Mouse (Mus musculus) forelimb bud, embryonic 11.5 days (tissue): ENCODE results near the gene Zyg11a.
A peak's percentile ranks its signal among the peaks of the same experiment; 100 is the strongest.
"Not testable (repeated sequence)": the region's sequence is repeated elsewhere in the genome, so short reads cannot be mapped to it uniquely, and the experiment has no call there.

ENCODE experiments used
- DNase-seq: peaks from one replicate; pipeline ENCODE4 v3.0.0-alpha.2; 2012; ENCODE audit warnings: low read depth, low spot score

Gene Zyg11a

GRCm38 (mm10) chr4:108217332-108218179, at the start of gene Zyg11a:
Gene Zyg11a (minus strand): TSS chr4:108218048.
- DNase-seq: no peak

GRCm38 (mm10) chr4:108265774-108266173, 47.9 kb upstream of the Zyg11a start:
- no peak for DNase-seq

- DNase-seq: no peak
These were observed 35.5 kb upstream of the Zyg11a start for GRCm38 (mm10) chr4:108253317-108253716.

DNA sequence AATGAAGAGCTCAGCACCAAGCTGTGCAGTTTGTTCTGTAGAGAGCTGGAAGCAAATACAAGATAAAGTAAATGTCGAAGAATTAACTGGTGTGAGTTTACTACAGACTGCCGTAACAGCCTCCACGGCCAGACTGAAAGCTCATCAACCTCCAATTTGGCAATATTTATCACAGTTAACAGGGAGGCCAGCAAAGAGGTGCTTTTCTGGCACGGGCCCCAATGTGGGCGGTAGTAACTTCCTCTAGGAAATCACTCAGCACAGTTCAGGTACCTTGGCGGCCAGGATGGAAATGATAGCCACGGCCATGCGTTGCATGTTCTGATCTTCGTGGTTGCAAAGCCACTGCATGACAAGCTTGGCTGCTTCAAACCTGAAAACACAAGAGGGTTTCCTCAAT, 32.7 kb upstream of the Zyg11a start:
- DNase-seq: no peak

DNA sequence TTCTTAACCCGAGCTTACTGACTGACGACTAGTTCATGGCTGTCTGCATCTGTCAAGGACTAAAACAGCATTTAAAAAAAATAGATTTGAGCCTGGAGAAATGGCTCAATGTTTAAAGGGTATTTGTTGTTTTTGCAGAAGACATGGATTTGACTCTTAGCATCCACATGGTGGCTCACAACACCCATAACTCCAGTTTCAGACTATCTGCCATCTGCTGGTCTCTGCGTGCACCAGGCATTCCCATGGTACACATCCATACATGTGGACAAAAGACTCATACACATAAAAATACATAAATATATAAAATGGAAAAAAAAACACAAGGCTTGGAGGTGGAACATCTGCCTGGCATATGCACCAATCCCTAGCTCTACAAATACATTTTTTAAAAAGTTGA, 31.5 kb upstream of the Zyg11a start:
- no peak for DNase-seq

DNA sequence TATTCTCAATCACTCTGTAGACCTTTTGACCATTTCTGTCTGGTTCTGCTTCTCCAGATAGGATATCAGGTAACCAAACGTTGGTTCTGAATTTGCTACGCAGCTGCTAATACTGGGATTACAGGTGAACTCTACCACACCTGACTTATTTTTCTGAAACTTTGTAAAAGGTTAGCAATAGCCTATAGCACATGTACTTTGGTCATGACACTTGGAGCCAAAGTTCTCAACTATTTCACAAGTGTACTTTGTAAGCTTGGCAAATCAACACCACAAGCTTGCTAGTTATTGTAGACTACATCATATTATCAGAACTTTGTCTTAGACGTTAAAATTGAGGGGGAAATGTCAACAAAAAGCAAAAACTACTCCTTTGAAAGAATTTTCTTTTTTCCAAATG, 15.8 kb upstream of the Zyg11a start:
- DNase-seq: no peak

DNA sequence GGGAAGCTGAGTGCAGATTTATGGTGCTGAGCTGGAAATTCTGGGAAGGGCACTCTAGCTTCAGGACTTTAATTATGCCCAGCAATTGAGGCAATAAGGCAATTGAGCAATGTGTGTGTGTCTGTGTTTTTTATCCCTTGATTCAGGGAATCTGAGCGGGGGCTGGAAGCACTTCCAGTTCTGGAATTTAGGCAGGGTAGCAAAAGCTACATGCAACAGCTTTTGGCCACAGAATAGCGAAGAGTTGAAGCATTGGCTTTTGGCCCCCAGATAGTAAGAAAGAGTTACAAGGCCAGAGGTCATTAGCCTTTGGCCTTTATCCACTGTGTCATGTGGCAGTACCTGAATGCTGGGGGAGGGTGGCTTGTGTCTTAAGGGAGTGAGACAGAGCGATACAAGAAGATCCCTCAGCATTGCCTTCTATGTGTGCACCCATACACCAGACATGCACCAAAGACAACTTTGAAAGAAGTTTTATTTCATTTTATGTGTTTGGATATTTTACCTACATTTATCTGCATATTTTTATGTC, 7.6 kb upstream of the Zyg11a start:
- DNase-seq: no peak

DNA sequence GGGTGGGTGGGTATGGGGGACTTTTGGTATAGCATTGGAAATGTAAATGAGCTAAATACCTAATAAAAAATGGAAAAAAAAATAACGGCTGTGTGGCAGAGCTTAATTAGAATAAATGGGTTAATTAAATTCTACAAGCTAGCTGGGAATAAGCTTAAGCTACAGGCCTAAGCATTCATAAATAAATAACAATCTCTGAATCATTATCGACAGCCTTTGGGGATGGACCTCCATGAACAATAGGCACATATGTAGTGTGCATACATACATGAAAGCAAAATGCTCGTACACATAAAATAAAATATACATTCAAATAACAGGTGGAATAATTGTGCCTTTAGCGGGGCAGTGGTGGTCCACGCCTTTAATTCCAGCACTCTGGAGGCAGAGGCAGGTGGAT, 4.7 kb upstream of the Zyg11a start:
- DNase-seq: no peak

- DNase-seq: peak; percentile 29
These were observed 1.2 kb upstream of the Zyg11a start for GRCm38 (mm10) chr4:108219019-108219418.

- DNase-seq: no peak
These were observed 4.8 kb downstream of the Zyg11a start for GRCm38 (mm10) chr4:108213023-108213422.

GRCm38 (mm10) chr4:108204629-108205028, 13.2 kb downstream of the Zyg11a start:
- DNase-seq: no peak

DNA sequence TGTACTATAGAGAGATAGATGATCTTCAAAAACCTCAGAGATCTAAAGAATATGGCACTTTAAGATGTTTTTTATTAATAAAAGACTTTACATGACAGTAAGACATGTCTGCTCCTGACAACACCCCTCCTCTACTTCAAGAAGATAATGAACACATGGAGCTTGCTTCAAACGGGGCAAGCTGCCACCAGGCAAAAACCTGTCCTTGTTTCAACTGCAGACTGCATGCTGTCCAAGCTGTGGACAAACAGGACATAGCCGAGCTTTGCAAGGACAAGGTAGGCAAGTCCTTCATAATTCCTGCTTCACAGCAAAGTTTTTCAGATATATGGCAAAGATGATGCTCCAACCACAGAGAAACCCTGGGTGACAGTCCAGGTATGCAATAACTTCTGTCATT, 18.6 kb downstream of the Zyg11a start:
- no peak for DNase-seq

DNA sequence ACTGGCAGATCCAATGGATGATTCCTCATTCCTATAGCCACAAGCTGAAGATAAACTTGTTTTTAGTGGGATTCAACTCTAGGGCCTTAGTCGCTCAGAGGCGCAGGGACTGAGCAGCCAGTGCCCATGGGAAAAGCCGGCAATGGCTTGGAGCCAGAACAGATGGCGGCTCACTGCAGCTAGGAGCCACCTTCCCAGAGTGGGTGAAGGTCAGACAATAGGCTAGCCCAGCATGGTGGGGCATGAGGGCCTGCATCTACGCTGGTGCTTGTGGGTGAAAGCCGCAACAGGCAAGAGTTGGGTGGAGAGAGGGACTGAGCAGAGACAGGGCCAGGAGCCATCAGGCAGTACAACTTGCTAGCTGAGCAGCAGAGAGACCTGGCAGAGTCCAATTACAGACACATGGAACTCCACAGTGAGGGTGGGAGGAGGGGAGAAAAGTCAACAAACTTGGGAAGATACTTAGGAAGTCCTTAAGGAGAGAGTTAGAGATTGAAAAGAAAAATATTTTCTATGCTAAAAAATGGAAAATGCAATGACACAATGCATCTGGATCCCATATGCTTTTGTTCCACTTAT, 21.5 kb downstream of the Zyg11a start:
- no peak for DNase-seq

- no peak for DNase-seq
These were observed 25.0 kb downstream of the Zyg11a start for GRCm38 (mm10) chr4:108192821-108193323.

- DNase-seq: no peak
These were observed 35.6 kb downstream of the Zyg11a start for GRCm38 (mm10) chr4:108182278-108182677.

DNA sequence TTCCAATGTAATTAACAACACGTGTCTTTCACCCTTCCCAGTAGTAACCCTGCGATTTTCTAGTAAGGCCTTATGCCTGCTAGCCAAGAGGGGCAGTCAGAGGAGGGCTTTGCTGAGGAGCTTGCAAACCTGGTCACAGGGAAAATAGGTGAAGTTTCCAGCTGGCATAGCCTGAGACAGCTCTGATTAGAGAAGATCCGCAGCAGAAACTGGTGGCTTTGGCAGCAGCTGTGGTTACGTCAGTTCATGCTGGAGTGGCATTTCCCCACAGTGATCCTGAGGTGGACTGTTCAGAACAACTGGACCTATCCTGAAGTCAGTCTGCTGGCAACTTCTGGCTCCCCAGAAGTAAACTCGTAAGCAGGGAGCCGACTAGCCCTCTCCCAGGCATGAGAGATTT, 49.8 kb downstream of the Zyg11a start:
- DNase-seq: no peak

GRCm38 (mm10) chr4:108166874-108167273, 51.0 kb downstream of the Zyg11a start:
- DNase-seq: no peak

DNA sequence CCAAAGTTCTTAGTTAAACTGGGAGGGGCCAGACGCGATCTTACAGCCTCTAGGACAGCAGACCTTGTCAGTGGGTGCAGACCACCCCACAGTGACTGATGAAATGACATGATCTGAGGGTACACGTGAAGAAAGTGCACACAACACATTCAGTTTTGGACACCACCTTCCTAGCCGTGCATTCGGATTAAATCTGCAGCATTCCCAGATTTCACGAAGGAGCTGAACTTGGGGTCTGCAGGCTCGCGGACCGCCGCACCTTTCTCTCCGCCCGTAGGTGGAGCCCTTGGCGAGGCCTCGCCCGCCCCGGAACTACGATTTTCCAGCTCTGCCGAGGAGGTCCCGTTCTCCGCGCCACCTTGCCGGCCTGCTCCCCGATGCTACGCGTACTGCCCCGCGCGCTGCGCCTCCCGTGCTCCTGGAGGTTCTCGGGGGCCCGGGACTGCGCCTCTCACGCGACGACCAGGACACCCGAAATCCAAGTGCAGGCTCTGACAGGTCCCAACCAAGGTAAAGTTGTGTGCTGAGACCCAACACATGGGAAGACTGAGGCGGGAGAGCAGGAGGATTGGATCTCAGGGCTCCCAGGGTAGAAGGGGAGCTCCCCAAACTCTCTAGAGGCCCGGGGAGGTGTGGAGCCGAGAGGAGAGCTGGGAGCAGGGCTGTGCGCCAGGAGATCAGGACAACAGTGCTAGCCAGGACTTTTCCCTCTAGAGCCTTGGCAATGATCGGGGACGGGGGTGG, 52.5 kb downstream of the Zyg11a start, which contains the start of gene Echdc2:
Echdc2 (plus strand) TSS at position 286 of the 744 bp plus-strand sequence.
- peak; percentile 57 for DNase-seq

- no peak for DNase-seq
These were observed 54.6 kb downstream of the Zyg11a start for GRCm38 (mm10) chr4:108163291-108163690.

DNA sequence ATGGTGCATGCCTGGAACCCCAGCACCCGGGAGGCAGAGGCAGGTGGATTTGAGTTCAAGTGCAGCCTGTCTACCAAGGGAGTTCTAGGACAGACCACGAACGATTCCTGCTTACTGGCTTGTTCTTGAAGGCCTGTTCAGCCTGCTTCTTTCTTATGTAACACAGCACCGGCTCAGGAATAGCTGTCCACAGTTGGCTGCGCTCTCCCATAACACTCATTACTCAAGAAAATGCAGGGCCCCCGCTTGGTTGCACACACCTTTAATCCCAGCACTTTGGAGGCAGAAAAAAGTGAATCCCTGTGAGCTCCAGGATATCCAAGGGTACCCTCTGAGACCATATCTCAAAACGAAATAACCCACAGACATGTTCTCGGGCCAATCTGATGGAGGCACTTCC, 55.9 kb downstream of the Zyg11a start:
- no peak for DNase-seq

DNA sequence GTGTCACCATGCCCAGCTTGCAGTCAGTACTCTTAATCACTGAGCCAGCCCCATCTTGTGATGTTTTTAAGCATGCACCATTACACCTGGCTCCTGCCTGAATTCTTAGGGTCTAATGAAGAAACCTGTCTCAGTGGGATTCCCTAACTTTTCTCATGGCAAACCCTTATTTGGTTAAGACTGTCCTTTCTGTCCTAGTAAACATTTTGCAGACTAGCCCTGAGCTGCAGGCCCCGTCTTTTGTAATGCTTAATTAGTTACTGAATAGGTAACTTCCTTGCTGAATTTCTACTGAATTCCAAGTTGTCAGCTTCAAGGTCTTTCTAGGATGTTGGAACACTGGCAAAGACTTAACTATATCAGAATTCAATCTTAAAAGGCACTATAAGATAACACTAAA, 62.7 kb downstream of the Zyg11a start:
- not testable (repeated sequence) for DNase-seq

GRCm38 (mm10) chr4:108145554-108145953, 72.3 kb downstream of the Zyg11a start:
- not testable (repeated sequence) for DNase-seq
